Mouse (Mus musculus) hindbrain, embryonic 11.5 days (tissue): Measurements from ENCODE around the gene Nradd. TPM values are rescaled to one million over a fixed set of nuclear protein-coding genes. Genes with fewer than 3 reads are reported as not detected.

ENCODE experiments used
- ATAC-seq: fragments of 200-750 bp; cut with Nextera tagmentation; 2 replicates; pipeline ENCODE4 v1.8.0; 2017; ENCODE audit warnings: mild to moderate bottlenecking, moderate TSS enrichment, moderate library complexity; ENCODE audit not compliant: low FRiP score
- DNase-seq: peaks from one replicate; pipeline ENCODE4 v3.0.0-alpha.2; 2015; ENCODE audit warnings: low spot score
- H3K27ac ChIP-seq: fragments of 300-500 bp; sonication (generic); 2 replicates; pipeline ENCODE4 v1.5.1; 2014; ENCODE audit warnings: mild to moderate bottlenecking, low read depth, low read length
- H3K27me3 ChIP-seq: fragments of 300-500 bp; sonication (generic); 2 replicates; pipeline ENCODE4 v1.6.1; 2014; ENCODE audit warnings: mild to moderate bottlenecking, low read length, moderate library complexity, mixed read lengths; ENCODE audit not compliant: control insufficient read depth, insufficient read depth
- H3K36me3 ChIP-seq: fragments of 300-500 bp; sonication (generic); 2 replicates; pipeline ENCODE4 v1.6.1; 2014; ENCODE audit warnings: mild to moderate bottlenecking, low read length, moderate library complexity, mixed read lengths; ENCODE audit not compliant: control insufficient read depth, insufficient read depth
- H3K4me1 ChIP-seq: fragments of 300-500 bp; sonication (generic); replicated peaks from 2 replicates; pipeline ENCODE4 v1.6.1; 2014; ENCODE audit warnings: low read length, mixed read lengths; ENCODE audit not compliant: control insufficient read depth, insufficient read depth
- H3K4me2 ChIP-seq: fragments of 300-500 bp; sonication (generic); replicated peaks from 2 replicates; pipeline ENCODE4 v1.6.1; 2014; ENCODE audit warnings: mild to moderate bottlenecking, low read depth, low read length
- H3K4me3 ChIP-seq: fragments of 300-500 bp; sonication (generic); 2 replicates; pipeline ENCODE4 v1.5.1; 2014; ENCODE audit warnings: low read depth, low read length
- H3K9ac ChIP-seq: fragments of 300-500 bp; sonication (generic); 2 replicates; pipeline ENCODE4 v1.6.1; 2014; ENCODE audit warnings: low read depth, low read length
- H3K9me3 ChIP-seq: fragments of 300-500 bp; sonication (generic); 2 replicates; pipeline ENCODE4 v1.6.1; 2016; ENCODE audit warnings: low read length; ENCODE audit not compliant: control insufficient read depth
- WGBS: fragments of 180-500 bp; shearing (Covaris S2); extraction: QIAGEN DNeasy Blood & Tissue Kit; methylation state at CpG from one replicate; pipeline ENCODE4 v1.1.7; 2014; 5-methylcytosine and 5-hydroxymethylcytosine counted together
- polyA plus RNA-seq: library from polyadenylated mRNA; unstranded; fragments of >200 nt; fragmentation: Nextera tagmentation; extraction: Ambion mirVana; gene quantifications from 2 replicates; pipeline ENCODE4 v1.2.1, GENCODE M21; 2014

Gene Nradd
- polyA plus RNA-seq, 1 experiment from 2014 or later: 21.9 TPM

GRCm38 (mm10) chr9:110642812-110643524, 18.7 kb upstream of the Nradd start:
- Histone ChIP-seq H3K4me2 (no peak overlapping the region), H3K27ac (no peak overlapping the region), H3K9me3 (no peaks in the 10 kb centered on the region), H3K27me3 (no peaks in the 10 kb centered on the region), H3K4me1 (no peaks in the 10 kb centered on the region), H3K36me3 (no peaks in the 10 kb centered on the region), H3K4me3 (no peak overlapping the region), H3K9ac (0 out of 2 replicates have a peak overlapping the region, but pooled peaks have one; percentile 11)
- no peak for ATAC-seq
- WGBS: 42% methylated on average over 5 of the region's 5 CpGs
- DNase-seq: no peak

DNA sequence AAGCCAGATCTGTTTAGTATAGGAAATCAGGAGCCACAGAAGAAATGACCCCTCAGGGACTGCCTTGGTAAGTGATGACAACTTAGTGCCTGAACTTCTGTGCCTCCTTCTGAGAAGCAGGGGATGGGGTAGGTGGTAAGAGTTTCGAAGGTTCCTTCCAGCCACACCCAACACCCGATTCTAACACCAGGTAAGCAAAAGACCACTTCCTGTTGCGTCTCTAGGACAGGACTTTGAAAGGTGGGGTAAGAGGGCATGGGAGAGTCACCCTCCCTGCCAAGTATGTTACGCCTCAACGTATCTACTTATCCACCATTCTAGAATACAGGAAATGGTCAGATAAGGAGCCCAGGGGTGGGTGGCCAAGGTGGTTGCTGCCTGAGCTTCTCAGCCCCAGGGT, 16.8 kb upstream of the Nradd start:
- H3K27me3 ChIP-seq: no peaks in the 10 kb centered on the region
- no peak overlapping the region for H3K27ac ChIP-seq
- H3K4me1 ChIP-seq: no peaks in the 10 kb centered on the region
- H3K9ac ChIP-seq: no peak overlapping the region
- DNase-seq (no peak), ATAC-seq (no peak)
- H3K4me3 ChIP-seq: no peak overlapping the region
- no peaks in the 10 kb centered on the region for H3K9me3 ChIP-seq
- 93% methylated on average over 5 of the region's 5 CpGs for WGBS
- no peak overlapping the region for H3K4me2 ChIP-seq
- H3K36me3 ChIP-seq: no peaks in the 10 kb centered on the region

GRCm38 (mm10) chr9:110638611-110639021, 14.4 kb upstream of the Nradd start:
- Histone ChIP-seq H3K27me3 (no peaks in the 10 kb centered on the region; the same call in 1 of the 2 replicates), H3K4me1 (no peaks in the 10 kb centered on the region), H3K27ac (no peak overlapping the region), H3K4me2 (no peak overlapping the region), H3K9ac (no peak overlapping the region), H3K4me3 (no peak overlapping the region), H3K36me3 (no peaks in the 10 kb centered on the region), H3K9me3 (no peaks in the 10 kb centered on the region)
- no peak for DNase-seq
- no peak for ATAC-seq
- 80% methylated on average over 10 of the region's 10 CpGs for WGBS

DNA sequence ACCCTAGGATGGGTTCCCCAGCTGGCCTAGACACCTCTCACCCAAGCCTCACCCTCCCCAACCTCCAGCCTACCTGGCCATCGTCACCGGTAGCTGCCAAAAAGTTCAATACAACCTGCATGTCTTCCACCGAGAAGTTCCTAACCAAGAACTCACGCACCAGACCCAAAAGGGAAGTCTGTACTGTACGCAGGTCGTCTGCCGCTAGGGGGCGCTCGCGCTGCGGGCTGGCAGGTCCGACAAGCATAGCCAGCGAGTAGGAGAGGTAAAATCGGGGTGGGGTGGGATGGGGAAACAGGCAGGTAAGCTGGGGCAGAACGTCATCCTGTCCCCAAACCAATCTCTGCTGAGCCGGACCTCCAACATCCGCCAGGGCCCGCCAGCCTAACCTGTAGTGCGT, 11.0 kb upstream of the Nradd start:
- H3K4me3 ChIP-seq: no peak overlapping the region
- no peaks in the 10 kb centered on the region for H3K36me3 ChIP-seq
- WGBS: 6% methylated on average over 19 of the region's 19 CpGs
- no peaks in the 10 kb centered on the region for H3K9me3 ChIP-seq
- H3K9ac ChIP-seq: no peak overlapping the region
- DNase-seq: peak; percentile 90
- no peak overlapping the region for H3K4me2 ChIP-seq
- ATAC-seq: peak; percentile 56
- peaks cover 3% of the 10 kb centered on the region; the same call in 1 of the 2 replicates for H3K4me1 ChIP-seq
- peaks cover 19% of the 10 kb centered on the region for H3K27me3 ChIP-seq
- no peak overlapping the region for H3K27ac ChIP-seq

DNA sequence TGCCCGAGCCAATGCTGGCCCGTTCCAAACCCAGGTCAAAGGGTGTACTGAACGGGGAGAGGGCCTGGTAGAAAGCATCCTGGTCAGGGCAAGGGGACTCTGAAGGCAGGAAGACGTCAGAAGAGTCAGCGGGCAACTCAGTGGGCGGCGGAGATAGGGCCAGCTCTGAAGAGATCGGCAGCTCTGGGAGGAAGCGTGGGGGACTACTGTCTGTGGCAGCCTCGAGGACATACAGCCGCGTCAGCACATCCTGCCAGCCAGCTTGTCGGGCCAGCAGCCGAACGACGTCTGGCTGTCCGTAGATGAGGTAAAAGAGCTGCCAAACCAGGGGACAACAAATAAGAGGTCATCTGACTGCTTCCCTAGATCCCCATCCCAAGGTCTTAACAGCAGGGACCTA, 9.6 kb upstream of the Nradd start:
- no peak overlapping the region for H3K27ac ChIP-seq
- no peaks in the 10 kb centered on the region for H3K9me3 ChIP-seq
- no peak overlapping the region for H3K4me3 ChIP-seq
- no peak overlapping the region for H3K4me2 ChIP-seq
- no peaks in the 10 kb centered on the region for H3K36me3 ChIP-seq
- H3K27me3 ChIP-seq: peaks cover 19% of the 10 kb centered on the region
- ATAC-seq: no peak
- 84% methylated on average over 17 of the region's 17 CpGs for WGBS
- no peak overlapping the region for H3K9ac ChIP-seq
- H3K4me1 ChIP-seq: peaks cover 3% of the 10 kb centered on the region; the same call in 1 of the 2 replicates
- DNase-seq: no peak

GRCm38 (mm10) chr9:110632671-110633070, 8.4 kb upstream of the Nradd start:
- ATAC-seq (no peak), DNase-seq (no peak)
- WGBS: 82% methylated on average over 15 of the region's 15 CpGs
- no peak overlapping the region for H3K9ac ChIP-seq
- H3K9me3 ChIP-seq: no peaks in the 10 kb centered on the region
- H3K27ac ChIP-seq: no peak overlapping the region
- H3K4me3 ChIP-seq: no peak overlapping the region
- peaks cover 3% of the 10 kb centered on the region; the same call in 1 of the 2 replicates for H3K4me1 ChIP-seq
- H3K27me3 ChIP-seq: peaks cover 19% of the 10 kb centered on the region
- no peaks in the 10 kb centered on the region for H3K36me3 ChIP-seq
- H3K4me2 ChIP-seq: no peak overlapping the region

- peak; percentile 59 for DNase-seq
- peak overlapping the region; percentile 58 for H3K4me2 ChIP-seq
- no peaks in the 10 kb centered on the region for H3K36me3 ChIP-seq
- ATAC-seq: peak; percentile 51
- no peak overlapping the region for H3K27ac ChIP-seq
- H3K4me1 ChIP-seq: peaks cover 3% of the 10 kb centered on the region; the same call in 1 of the 2 replicates
- no peaks in the 10 kb centered on the region for H3K9me3 ChIP-seq
- WGBS: 14% methylated on average over 30 of the region's 30 CpGs
- H3K27me3 ChIP-seq: peaks cover 19% of the 10 kb centered on the region
- H3K9ac ChIP-seq: peak overlapping the region; percentile 23; the same call in 1 of the 2 replicates
- H3K4me3 ChIP-seq: peak overlapping the region; percentile 28
Observed at GRCm38 (mm10) chr9:110631651-110632275, 7.5 kb upstream of the Nradd start.

- Histone ChIP-seq H3K4me3 (peak overlapping the region; percentile 28), H3K27ac (no peak overlapping the region), H3K9ac (0 out of 2 replicates have a peak overlapping the region, but pooled peaks have one; percentile 23), H3K36me3 (no peaks in the 10 kb centered on the region), H3K27me3 (peaks cover 19% of the 10 kb centered on the region), H3K4me1 (peaks cover 3% of the 10 kb centered on the region; the same call in 1 of the 2 replicates), H3K9me3 (no peaks in the 10 kb centered on the region), H3K4me2 (peak overlapping the region; percentile 58)
- 6% methylated on average over 10 of the region's 10 CpGs for WGBS
- DNase-seq (peak; percentile 89), ATAC-seq (peak; percentile 54; the same call in 1 of the 2 replicates)
Observed at GRCm38 (mm10) chr9:110631191-110631590, 6.9 kb upstream of the Nradd start.
